Mouse (Mus musculus) ovary, postnatal 10 days (tissue): ENCODE results near the gene Cacna1c.

Source experiments
- DNase-seq: peaks from one replicate; pipeline ENCODE4 v3.0.0; 2022; ENCODE audit warnings: low spot score

Gene Cacna1c

DNA sequence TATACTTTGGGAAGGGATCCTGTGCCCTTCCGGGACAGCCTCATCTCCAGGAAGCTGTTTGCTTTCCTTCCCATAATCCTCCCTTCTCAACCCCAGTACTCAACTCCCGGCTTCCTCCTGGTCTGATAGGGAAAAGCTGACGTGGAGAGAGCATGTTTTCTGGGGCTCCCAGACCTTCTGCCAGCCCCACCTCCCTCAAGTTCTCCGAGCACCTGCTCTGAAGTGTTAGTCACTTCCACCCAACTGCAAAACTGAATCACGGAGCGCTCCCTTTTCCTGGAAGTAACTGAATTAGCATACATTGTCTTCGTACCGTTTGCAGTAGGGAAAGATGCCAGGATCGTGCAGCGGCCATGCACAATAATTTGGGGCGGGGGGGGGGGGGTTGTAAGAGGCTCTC is 393.9 kb downstream of the Cacna1c start:
- no peak for DNase-seq

DNA sequence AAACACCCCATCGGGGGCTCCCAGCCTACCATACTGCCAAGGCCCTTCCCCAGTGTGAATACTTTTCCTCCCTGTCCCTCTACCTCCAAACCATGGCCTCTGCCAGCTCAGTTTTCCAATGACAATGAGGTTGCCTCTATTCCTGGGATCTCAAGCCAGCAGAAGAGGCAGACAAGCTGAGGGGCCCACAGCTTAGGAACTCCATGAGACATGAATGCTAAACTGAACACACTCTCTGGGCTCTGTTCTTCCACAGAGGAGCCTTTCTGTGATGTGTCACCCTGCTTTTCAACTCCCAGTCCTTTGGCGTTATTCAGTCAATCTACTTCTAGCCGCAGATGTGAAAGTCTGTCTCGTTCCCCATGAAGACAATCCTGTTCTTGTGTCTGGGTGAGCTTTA is 399.8 kb downstream of the Cacna1c start:
- no peak for DNase-seq

DNA sequence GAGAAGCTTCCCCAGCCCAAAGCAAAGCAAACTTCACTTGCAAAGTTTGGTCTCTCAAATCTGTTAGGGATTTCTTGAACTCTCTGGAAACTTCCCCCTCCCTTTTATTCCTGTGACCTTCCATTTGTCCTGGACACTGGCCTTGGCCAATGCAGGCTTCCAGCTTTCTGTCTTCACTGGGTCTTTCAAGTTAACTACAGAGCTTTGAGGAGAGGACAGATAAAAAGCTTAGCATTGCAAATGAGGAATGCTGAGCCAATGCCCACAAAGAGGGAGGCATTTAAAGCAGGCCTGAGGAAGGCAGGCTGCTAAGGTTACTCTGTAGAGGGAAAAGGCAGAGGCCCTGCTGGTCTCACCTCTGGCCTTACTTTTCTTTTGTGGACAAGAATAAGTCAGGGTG is 400.5 kb downstream of the Cacna1c start:
- DNase-seq: no peak

DNA sequence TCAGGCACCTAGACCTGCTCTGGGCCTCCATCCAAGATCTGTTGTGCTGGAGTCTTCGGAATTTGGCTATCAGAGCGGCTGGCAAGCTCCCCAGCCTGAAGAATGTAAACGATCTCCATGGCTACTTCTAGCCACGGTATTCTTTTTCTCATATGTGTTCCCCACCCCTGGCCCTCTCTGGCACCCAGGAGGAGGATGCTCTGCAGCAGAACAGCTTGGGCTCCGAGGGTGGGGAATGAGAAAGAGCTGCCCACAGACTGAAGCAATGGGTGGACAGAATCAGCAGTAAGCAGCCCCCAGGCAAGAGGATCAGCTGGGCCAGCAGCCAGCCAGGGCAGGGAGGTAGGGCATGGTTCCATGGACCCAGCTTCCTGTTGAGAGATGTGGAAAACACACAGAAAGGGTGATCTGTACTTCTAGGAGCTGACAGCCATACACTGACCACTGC is 404.3 kb downstream of the Cacna1c start:
- peak; percentile 37 for DNase-seq

DNA sequence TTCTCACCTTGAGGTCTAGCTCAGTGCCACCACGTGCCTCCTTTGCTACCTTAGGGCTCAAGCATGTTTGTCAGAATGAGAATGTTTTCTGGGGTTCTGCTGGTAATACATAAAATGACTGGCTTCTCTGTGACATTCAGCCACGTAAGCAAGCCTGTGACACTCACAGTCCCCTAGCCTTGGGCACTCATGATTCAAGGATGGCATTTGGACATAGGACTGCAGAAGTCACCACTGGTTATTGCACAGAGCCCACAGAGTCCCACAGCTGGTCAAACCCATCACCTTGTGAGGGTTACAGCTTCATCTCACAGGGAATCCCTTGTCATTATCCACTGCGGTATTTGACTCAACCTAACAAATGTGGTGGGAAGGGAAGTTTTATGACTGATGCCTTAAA is 408.3 kb downstream of the Cacna1c start:
- DNase-seq: no peak

DNA sequence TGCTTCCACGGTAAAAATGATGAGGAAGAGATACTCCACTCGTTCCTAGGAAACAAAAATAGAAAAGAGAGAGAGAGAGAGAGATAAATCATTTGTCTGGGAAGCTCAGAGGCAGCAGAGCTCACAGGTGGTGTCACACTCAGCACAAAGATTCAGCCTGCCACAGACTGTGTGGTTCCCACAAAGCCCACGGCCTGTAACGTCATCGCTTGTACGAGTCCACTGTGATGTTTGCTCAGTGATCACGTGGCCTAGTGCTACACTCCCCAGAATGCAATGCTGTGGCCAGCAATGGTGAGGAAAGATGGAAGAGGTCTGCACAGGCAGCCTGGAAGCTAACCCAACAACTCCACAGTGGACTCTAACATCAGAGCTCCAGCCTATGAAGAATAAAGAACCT is 415.9 kb downstream of the Cacna1c start:
- no peak for DNase-seq

DNA sequence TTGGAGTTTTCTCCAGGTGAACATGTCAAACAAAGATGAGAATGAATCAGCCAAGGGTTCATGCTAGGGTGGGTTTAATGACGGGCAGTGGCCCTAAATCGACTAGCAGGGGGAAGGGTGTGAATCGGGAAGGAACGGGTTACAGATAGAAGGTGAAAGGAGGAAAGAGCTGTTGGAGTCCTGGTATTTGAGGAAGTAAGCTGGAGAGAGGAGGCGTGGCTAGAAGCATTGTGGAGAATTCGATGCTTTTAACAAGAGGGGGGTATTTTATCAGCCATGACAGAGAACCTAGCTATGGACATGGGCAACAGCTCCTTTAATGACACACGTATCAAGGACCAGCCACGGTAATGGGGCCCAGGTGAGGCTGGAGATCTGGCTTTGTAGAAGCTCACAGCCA is 417.0 kb downstream of the Cacna1c start:
- no peak for DNase-seq

DNA sequence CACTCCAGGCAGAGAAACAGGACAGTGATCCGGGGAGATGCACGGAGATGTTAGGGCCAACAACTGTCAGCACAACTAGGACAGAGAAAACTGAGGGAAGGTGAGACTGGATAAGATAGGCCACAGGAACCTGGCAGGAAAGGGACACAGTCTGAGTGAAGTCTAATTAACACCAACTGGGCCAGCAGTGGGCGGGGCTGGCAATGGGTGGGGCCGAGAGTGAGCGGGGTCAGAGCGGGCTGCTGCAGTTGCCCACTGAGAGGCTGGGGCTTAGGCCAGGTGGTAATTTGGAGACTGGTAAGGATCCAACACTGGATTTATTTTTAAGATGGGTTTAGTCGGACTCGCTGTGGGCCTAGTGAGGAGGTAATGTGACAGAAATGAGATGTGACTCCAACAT is 418.8 kb downstream of the Cacna1c start:
- DNase-seq: no peak

DNA sequence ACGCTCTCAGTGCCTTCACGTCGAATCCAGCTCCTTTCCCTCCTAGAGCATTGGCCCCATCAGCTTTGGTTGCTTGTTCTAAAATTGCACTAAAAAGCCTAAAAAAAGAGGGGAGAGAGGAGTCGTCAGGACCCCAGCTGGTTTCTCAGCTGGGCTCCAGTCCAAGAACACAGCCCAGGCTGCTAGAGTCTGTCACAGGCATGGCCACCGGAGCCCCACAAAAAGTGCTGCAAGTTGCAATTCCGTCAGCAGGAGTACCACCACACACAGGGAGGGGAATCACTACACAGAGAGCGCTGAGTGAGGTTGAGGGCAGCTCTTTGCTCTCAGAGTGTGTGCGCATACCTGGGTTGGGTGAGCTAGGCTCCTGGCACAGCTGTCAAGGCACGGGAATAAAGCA is 419.8 kb downstream of the Cacna1c start:
- DNase-seq: no peak

DNA sequence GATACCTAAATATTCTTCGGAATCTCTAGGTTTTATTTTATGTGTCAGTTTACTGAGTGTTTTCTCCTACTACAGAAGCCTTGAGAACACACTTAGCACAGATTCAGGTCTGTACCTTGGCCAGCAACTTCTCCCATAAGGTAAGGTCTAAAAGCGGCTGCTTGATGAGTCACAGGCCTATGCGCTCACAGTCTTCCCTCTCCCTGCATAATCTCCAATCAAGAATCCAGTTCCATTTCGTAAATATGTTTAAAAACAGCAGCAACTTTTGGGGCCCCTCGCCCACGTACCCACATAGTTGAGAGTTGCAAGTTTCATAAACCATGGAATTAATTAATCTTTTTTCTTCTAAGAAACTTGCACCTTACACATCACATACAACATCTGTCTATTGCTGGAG is 423.6 kb downstream of the Cacna1c start:
- DNase-seq: no peak

DNA sequence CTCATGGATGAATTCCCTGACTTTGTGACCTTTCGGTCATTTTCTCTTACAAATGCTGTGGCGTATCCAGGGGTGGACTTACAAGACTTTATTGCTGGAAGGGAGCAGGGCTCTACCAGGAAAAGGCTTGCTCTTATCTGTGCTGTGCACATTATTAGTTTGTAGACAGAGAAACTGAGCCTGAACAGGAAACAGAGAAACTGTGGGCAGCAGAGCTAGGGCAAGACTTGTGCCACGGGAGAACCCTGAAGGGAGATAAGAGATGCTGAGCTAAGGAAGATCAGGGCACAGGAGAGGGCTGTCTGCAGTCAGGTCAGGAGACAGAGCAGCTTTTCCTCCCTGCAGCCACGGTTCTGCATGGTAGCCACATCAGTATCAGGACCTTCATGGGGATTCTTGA is 425.1 kb downstream of the Cacna1c start:
- no peak for DNase-seq

DNA sequence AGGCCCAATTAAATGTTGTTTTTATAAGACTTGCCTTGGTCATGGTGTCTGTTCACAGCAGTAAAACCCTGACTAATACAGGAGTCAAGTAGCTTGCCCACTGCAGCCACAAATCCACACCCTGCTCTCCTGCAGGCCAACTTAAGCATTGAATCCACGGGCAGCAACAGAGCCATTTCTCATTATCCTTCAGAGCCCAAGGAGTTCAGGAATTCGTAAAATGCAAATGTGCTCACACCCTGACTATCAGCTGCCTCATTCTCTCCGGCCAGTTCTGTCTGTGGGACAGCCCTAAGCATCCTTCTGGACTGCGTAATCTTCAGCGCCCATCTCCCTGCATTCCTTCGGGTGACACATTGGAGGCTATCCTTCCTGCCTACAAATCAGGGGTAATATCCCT is 425.8 kb downstream of the Cacna1c start:
- no peak for DNase-seq

DNA sequence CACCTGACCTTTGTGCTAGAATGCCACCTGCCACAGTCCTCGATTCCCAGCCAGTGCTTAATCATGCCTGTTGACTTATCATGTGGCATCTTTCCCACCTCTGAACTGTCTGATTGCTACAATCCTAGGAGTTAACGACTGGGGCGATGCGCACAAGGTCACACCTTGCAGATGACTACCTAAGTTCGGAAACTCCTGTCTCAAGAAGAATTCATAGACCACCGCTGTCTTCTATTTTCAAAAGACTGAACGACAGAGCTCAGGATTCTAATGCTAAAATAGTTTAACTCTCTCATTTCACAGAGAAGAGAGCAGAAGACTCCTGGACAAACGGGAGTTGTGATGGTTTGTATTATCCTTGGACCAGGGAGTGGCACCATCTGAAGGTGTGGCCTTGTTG is 426.4 kb downstream of the Cacna1c start:
- DNase-seq: no peak

DNA sequence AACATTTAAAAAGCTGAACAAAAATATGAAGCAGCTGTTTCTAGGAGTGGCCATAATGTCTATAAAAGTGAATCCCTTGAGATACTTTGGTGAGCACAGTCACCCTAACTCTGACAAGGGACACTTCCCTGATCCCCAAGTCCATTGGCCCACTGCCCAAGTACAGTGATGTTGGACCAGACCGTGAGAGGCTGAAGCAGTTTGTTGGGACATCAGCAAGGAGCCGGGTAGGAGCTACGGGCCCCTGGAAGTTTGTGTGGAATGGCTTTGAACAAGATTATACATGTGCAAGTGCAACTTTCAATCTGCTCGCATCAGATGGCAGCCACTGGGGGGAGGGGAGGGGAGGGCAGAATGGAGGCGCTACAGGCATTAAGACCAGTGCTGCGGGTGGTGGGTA is 428.5 kb downstream of the Cacna1c start:
- DNase-seq: no peak

DNA sequence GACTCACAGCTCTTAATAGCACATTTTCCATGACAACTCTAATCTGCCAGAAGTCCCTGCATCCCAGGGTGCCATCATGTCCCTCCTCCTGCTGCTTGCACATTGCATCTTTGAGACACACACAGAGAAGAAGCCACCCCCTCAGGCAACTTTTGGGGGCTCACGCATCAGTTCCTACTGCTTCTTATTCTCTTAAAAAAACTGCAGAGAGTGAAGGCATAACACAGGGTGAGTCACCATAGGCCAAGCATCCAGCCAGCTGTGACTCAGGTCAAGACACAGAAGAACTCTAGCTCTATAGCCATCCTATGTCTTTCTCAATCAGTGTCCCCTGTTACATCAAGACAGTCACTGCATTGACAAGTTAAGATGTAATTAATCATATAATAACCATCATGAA is 431.0 kb downstream of the Cacna1c start:
- DNase-seq: no peak

DNA sequence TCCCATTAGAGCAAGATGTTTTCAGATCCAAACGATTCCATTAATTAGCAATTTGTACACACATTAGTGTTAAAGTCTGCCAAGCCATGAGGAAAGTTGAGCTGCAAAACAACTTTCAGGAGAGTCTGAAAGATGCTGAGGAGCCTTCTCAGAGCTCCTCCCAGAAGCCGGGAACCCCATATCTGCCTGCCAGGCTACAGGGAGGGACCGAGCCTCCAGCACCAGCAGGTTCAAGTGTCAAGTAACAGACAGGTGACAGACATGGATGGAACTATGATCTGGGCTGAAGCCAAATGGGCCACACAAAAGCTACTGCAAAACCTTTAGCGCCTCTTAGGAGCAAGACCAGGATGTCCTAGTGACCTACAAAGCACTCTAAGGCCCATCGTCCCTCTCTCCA is 437.2 kb downstream of the Cacna1c start:
- no peak for DNase-seq

DNA sequence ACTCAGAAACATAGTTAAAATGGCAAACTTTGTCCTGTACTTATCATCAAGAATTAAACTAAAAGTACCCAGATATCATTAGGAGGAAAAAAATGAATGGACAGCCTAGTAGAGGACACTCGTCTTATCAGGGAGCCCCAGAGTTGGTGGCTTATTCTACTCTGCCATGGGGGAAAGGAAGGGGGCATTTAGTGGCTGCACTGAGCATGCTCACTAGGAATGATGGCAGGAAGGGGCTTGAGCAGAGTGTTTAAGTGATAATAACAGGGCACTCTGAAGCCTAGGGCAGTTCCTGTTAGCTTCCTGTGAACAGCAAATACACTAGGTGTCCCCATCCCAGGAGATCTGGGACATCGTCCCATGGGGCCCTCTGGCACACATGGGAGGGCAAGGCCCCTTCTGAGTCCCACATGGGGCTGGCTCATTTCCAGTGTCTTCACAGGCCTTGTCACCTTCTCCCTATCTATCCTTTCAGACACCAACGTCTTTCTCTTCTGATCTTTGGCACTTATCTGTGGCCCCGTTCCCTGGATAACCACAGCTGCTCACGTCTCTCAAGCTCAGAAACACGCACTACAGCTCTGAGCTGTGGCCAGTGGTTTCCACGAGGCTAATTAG is 437.8 kb downstream of the Cacna1c start:
- DNase-seq: no peak

DNA sequence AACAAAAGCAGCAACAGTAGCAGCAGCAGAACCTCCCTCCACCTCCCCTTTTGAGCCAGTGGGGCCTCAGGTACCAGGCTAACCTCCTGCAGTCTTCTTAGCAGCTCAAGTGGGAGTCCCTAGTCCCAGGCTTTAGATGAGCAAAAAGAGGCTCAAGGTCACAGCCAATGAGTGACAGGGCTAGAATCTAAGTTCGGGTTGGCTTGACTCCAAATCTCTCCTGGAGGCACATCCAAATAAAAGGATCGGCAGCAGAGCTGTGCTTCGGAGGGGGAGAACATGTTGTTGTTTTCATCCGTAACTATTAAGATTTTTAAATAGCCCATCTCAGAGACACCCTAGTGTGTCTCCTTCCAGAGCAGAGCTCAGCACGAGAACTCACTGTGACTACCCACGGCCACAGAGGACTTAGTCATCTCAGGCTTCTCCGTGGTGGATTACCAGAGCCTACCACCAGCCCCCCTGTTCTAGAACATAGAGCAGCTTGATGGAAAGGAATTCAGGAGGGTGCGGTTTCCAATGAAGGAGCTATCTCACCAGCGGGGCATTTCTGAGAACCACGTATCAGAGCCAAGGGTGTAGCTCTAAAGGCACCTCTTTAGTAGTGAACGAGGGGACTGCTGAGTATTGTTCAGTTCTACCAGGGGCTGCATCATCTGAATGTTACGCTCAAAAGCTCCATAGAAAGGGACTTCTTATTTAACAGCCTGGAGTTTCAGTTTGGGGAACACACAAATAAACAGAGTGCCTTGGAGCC is 438.5 kb downstream of the Cacna1c start:
- no peak for DNase-seq

DNA sequence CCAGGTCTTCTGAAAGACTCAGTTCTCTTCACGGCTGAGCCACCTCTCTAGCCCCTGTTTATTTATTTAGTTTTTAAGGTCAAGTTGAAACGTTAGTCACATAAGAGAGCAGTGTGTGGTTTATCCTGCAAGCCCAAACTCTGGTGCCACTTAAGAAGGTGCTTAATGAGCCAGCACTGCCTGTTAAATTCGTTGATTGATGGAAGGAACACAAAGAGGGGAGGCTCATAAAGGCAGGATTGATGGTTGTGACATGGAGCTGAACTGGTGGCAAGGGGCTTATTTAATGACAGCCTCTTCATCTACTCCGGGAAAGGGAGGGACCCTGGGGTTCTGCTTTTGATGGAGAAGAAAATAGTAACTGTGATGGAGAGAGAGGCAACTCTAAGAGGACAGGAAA is 439.7 kb downstream of the Cacna1c start:
- DNase-seq: no peak

DNA sequence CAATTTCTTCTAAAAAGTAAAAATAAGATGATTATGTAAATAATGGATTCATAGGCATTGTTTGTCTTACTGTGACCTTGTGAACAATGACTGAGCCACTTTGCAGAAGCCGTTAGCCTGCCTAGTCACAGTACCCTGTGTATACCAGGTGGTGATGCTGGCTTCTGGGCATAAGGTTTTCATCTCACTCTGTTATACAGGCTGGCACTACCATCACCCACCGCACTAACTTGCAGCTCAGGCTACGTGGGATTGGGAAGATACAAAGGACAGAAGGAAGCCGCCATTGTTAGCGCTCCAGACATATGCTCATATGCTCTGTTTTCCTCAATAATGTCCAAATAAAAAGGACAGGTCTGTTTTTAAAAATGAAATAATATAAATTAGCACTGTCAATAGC is 440.4 kb downstream of the Cacna1c start:
- no peak for DNase-seq

DNA sequence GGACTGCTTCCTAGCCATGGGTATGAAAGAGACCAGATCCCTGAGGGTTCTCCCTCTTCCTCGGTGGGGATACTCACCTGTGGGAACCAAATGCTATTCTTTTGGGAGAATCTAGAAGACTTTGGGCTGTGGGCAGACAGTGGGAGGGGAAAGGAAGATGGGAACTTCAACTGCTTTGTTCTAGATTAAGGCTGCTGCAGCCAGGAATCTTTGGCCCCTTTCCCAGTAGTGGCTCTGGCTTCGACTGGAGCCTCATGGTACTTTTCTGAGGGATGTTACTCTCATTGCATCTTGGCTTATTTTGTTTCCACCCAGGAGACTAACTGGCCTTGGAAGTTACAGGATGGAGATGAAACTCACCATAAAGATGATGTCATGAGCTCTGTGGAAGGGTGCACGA is 441.8 kb downstream of the Cacna1c start:
- DNase-seq: no peak

DNA sequence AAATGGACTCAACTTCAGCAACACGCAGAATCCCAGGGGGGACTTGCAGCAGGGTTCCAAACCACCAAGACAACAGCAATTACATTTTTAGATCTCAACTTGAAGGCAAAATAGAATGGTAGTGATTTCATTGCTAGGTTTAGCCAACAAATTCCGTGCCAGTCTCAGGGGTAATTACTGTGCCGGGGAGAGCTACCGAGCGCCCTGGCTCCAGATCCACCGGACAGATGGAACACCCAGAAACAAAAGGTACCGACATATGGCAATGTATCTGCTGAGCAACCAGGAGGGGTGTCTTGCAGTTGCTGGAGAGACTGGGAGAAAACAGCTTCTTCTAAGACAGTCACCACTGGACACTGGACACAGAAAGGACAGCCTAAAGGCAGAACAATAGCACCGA is 442.4 kb downstream of the Cacna1c start:
- DNase-seq: no peak

DNA sequence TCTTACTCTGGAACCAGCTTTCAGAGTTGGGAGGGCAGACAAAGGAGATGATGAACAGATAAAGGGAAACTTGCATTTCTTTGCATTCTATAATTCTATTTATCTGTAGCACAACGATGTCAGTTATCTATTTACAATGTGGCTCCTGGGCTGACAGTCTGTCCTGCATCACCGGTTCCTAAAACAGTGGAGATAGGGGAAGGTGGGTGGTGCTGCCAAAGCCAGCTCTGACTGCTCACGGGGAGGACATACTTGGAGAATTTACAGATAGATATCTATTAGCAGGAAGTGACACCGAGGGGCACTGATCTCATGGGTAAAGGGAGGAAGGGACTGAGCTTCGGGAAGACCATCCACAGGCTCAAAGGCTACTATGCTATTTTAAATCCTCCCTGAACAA is 443.2 kb downstream of the Cacna1c start:
- no peak for DNase-seq

DNA sequence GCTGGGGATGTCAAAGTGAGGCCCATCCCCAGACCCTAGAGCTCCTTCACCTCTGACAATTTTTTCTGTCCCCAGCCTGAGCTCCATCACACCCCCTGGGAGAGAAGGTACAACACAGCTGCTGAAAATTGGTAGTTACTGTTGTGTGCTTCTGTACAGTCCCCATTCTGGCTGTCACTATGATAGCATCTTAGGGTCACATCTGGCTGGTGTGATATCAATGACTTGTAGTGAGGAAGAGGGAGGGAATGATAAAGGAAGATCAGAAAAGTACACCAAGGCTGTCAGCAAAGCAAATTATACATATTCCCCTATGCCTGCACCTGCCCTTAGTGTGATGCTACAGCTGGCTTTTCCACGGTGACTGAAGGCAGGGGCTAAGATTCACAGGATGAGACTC is 446.9 kb downstream of the Cacna1c start:
- no peak for DNase-seq
